ENCODE assay signal across 9 mouse cellular contexts in the genomic region with DNA sequence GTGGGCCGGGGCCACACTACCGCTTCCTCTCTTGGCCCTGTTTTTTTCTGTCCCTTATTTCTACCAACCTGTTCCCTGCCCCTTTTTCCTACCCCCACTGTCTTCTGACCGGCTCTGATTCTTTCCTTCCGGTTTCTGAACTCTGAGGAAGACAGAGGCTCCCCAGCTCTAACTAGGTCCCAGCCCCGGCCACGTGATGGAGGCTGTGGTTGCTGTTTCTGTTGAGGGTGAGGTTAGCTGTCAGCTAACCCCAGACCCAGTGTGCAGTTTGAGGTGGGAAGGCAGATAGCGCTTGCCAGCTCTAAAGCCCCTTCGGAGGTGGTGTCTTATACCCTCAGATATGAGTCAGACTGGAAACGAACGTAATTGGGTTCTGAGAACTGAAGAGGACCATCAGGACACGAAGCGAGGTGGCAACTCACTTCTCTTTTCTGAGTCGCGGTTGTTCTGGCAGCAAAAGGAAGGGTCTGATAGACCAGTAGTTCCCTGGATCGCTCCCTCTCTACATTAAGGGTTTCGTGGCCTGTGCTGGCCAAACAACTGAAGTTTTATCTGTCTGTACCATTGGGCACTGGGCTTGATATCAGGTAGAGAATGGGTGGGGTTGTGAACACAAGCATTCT. TPM values are rescaled to one million over a fixed set of nuclear protein-coding genes. Genes with fewer than 3 reads are reported as not detected.
A peak's percentile ranks its signal among the peaks of the same experiment; 100 is the strongest.
DNase-seq lines count a peak whose midpoint lies in the region; ATAC-seq lines count a peak whose summit lies in the region.
"Had no signal": no experiment of that assay in that cellular context is flagged by ENCODE, and none has a peak within 500 bp of the region (broad histone marks: within the 10 kb centered on the region; RNA-seq: fewer than 3 reads in every experiment).

No protein-coding gene starts in this region.

- H3K27me3 ChIP-seq in heart, embryonic 12.5 days (replicated peaks) = no peaks in the 10 kb centered on the region
- peaks cover 8% of the 10 kb centered on the region for H3K27me3 ChIP-seq in megakaryocyte, embryonic 14.5 days (replicated peaks)
- H3K27me3 ChIP-seq: Patski had no signal

- peak overlapping the region; percentile 63; the same call in 1 of the 2 replicates for H3K9ac ChIP-seq in heart, embryonic 12.5 days

- 49% methylated on average over 16 of the region's 16 CpGs for WGBS in heart, embryonic 12.5 days

- no peak for ATAC-seq in heart, embryonic 12.5 days (ENCODE audit: insufficient number of reproducible peaks, low FRiP score)
- ATAC-seq: Patski had no signal

- H3K36me3 ChIP-seq in heart, embryonic 12.5 days = no peaks in the 10 kb centered on the region
- H3K36me3 ChIP-seq in megakaryocyte, embryonic 14.5 days (replicated peaks; ENCODE audit: low read length) = peaks cover 40% of the 10 kb centered on the region

- H3K4me1 ChIP-seq in heart, embryonic 12.5 days (replicated peaks) = peaks cover 17% of the 10 kb centered on the region
- H3K4me1 ChIP-seq in megakaryocyte, embryonic 14.5 days = peaks cover 65% of the 10 kb centered on the region

- H3K4me2 ChIP-seq in heart, embryonic 12.5 days = peak overlapping the region; percentile 97

- H3K9me3 ChIP-seq in heart, embryonic 12.5 days (replicated peaks) = no peaks in the 10 kb centered on the region
- H3K9me3 ChIP-seq in megakaryocyte, embryonic 14.5 days = no peaks in the 10 kb centered on the region; the same call in 1 of the 2 replicates

- no peak overlapping the region for H3K27ac ChIP-seq in heart, embryonic 12.5 days (ENCODE audit: poor library complexity, severe bottlenecking)

- DNase-seq in gastrocnemius, postnatal 25 days = peak; percentile 28
- no peak for DNase-seq in gastrocnemius, adult 8-10 months (ENCODE audit: low spot score in 2 of 2)
- peak; percentile 42 for DNase-seq in c-Kit-positive CD71-positive TER-119-positive erythroid progenitor cells, embryonic 14.5 days (ENCODE audit: low spot score)
- DNase-seq in layer of hippocampus, postnatal 36 days = peak; percentile 30 to 36
- peak; percentile 78 to 82 for DNase-seq in spleen, postnatal 36 days (ENCODE audit: low spot score in 2 of 2)
- no peak for DNase-seq in ovary, adult 18-20 months (ENCODE audit: low spot score)

- peak overlapping the region; percentile 56 for H3K4me3 ChIP-seq in heart, embryonic 12.5 days
- peak overlapping the region; percentile 90 for H3K4me3 ChIP-seq in megakaryocyte, embryonic 14.5 days (replicated peaks)

RNA-seq across cellular contexts. Expression of a gene that starts 2.4 kb away (rescaled TPM):
- 1 to 10 TPM in 1 of 2 experiments, under 1 TPM in 1; 0.97 to 1.5 TPM for total RNA-seq in gastrocnemius, postnatal 25 days (2021)
- 1 to 10 TPM in 2 of 4 experiments, under 1 TPM in 2; 0.46 to 1.3 (median 0.95) TPM for total RNA-seq in gastrocnemius, adult 8-10 months (2022)
- polyA plus RNA-seq in heart, embryonic 12.5 days (2016; fragmentation: Nextera tagmentation; extraction: Ambion mirVana) = 4.3 and 4.6 TPM in 2 replicates
- total RNA-seq in layer of hippocampus, postnatal 36 days (2021) = 10 to 100 TPM; 13.1 to 13.9 TPM
- 11.2 and 11.9 TPM in 2 replicates for polyA plus RNA-seq in megakaryocyte, embryonic 14.5 days (2012; ENCODE audit: insufficient read depth, low replicate concordance)

RNA-seq across cellular contexts. Expression of a gene that starts 25.7 kb away (rescaled TPM):
- 100 to 1,000 TPM; 692 to 747 TPM for total RNA-seq in gastrocnemius, postnatal 25 days (2021)
- 100 to 1,000 TPM; 864 to 966 (median 933) TPM for total RNA-seq in gastrocnemius, adult 8-10 months (2022)
- 2,594 and 2,627 TPM in 2 replicates for polyA plus RNA-seq in heart, embryonic 12.5 days (2016; fragmentation: Nextera tagmentation; extraction: Ambion mirVana)
- 1,000 to 10,000 TPM; 1,774 to 1,889 TPM for total RNA-seq in layer of hippocampus, postnatal 36 days (2021)
- 1,084 and 1,175 TPM in 2 replicates for polyA plus RNA-seq in megakaryocyte, embryonic 14.5 days (2012; ENCODE audit: insufficient read depth, low replicate concordance)

RNA-seq across cellular contexts. Expression of a gene that starts 37.6 kb away (rescaled TPM):
- total RNA-seq in gastrocnemius, postnatal 25 days (2021) = 10 to 100 TPM; 18.9 to 24.0 TPM
- 10 to 100 TPM; 14.0 to 21.6 (median 17.8) TPM for total RNA-seq in gastrocnemius, adult 8-10 months (2022)
- 19.7 and 22.1 TPM in 2 replicates for polyA plus RNA-seq in heart, embryonic 12.5 days (2016; fragmentation: Nextera tagmentation; extraction: Ambion mirVana)
- 10 to 100 TPM; 37.6 to 39.6 TPM for total RNA-seq in layer of hippocampus, postnatal 36 days (2021)
- 10.8 and 13.9 TPM in 2 replicates for polyA plus RNA-seq in megakaryocyte, embryonic 14.5 days (2012; ENCODE audit: insufficient read depth, low replicate concordance)

Comparison
In these comparisons a context has a peak if more than half of its experiments do, and no peak if none do; other contexts are left out.
1. DNase-seq: peak in gastrocnemius, postnatal 25 days (single experiment), c-Kit-positive CD71-positive TER-119-positive erythroid progenitor cells, embryonic 14.5 days (single experiment), layer of hippocampus, postnatal 36 days (2 of 2) and spleen, postnatal 36 days (2 of 2); none in gastrocnemius, adult 8-10 months (0 of 2) and ovary, adult 18-20 months (single experiment).
2. RNA of a gene that starts 2.4 kb away (total RNA-seq): 13.1 to 13.9 TPM in layer of hippocampus, postnatal 36 days; 0.97 to 1.5 TPM in gastrocnemius, postnatal 25 days and 0.46 to 1.3 TPM in gastrocnemius, adult 8-10 months; every median in the first group is over 4 times any median in the second.